Mouse (Mus musculus): Measurements from ENCODE around the gene Olfr490. TPM values are rescaled to one million over a fixed set of nuclear protein-coding genes. Genes with fewer than 3 reads are reported as not detected.

The Olfr490 gene
- total RNA-seq (2021) = not detected in 2 replicates
- long read RNA-seq, experiment 1 = 0 reads
- long read RNA-seq, experiment 2 = 0 reads

- no peak for DNase-seq
Measured at GRCm38 (mm10) chr7:108288834-108289233, at the start of gene Olfr490. Gene Olfr490, minus strand, starts transcription at chr7:108288934.

GRCm38 (mm10) chr7:108323574-108323973 is 34.8 kb upstream of the Olfr490 start, which contains the start of gene Olfr492:
Gene Olfr492, minus strand, starts transcription at chr7:108323674.
- no peak for DNase-seq

DNA sequence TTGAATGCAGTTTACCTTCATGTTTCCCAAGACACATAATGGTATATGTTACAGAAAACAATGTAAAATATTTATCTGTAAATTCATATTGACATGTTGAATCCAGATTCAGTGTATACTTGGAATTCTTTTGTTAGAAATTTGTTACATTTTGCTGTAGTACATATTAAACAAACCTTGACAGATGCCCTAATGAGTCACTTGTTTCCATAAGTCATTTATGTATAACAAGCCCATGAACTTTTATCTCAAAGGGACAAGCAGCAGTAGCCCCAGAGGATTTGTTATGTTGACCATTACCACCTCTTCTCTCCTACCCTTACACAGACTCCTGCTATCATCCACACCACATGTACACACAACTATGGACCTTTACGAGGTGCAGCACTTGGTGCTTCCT is 24.4 kb upstream of the Olfr490 start, which contains the start of gene Olfr491:
Olfr491 (plus strand) TSS at position 301 of the 400 bp plus-strand sequence.
- DNase-seq = no peak

- DNase-seq = no peak
Measured at GRCm38 (mm10) chr7:108258247-108258646, 30.5 kb downstream of the Olfr490 start, which contains the start of gene Olfr488. Gene Olfr488, minus strand, starts transcription at chr7:108258347.

Other genes with a start within 250 kb of the Olfr490 start
- not detected in 2 replicates for gene Olfr479, start 238.2 kb downstream of the Olfr490 start, total RNA-seq (2021)
- gene Olfr480, start 221.6 kb downstream of the Olfr490 start, total RNA-seq (2021) = not detected in 2 replicates
- not detected in 2 replicates for gene Olfr481, start 209.1 kb downstream of the Olfr490 start, total RNA-seq (2021)
- gene Olfr482, start 191.3 kb downstream of the Olfr490 start, total RNA-seq (2021) = 1.7 and 2.4 TPM in 2 replicates
- gene Olfr483, start 188.1 kb downstream of the Olfr490 start, total RNA-seq (2021) = not detected in 2 replicates
- gene Olfr484, start 161.5 kb downstream of the Olfr490 start, total RNA-seq (2021) = not detected in 2 replicates
- gene Olfr485, start 129.1 kb downstream of the Olfr490 start, total RNA-seq (2021) = not detected in 2 replicates
- not detected in 2 replicates for gene Olfr486, start 116.2 kb downstream of the Olfr490 start, total RNA-seq (2021)
- gene Olfr487, start 74.3 kb downstream of the Olfr490 start, total RNA-seq (2021) = not detected in 2 replicates
- gene Olfr488, start 30.6 kb downstream of the Olfr490 start, total RNA-seq (2021) = not detected in 2 replicates
- gene Olfr491, start 24.5 kb upstream of the Olfr490 start, total RNA-seq (2021) = not detected in 2 replicates
- gene Olfr492, start 34.7 kb upstream of the Olfr490 start, total RNA-seq (2021) = not detected in 2 replicates
- gene Olfr493, start 58.0 kb upstream of the Olfr490 start, total RNA-seq (2021) = not detected in 2 replicates
- not detected in 2 replicates for gene Olfr494, start 76.4 kb upstream of the Olfr490 start, total RNA-seq (2021)
- not detected in 2 replicates for gene Olfr495, start 104.2 kb upstream of the Olfr490 start, total RNA-seq (2021)
- not detected in 2 replicates for gene Olfr497, start 131.5 kb upstream of the Olfr490 start, total RNA-seq (2021)
- not detected in 2 replicates for gene Olfr498, start 176.4 kb upstream of the Olfr490 start, total RNA-seq (2021)
- gene Olfr502, start 236.1 kb upstream of the Olfr490 start, total RNA-seq (2021) = not detected in 2 replicates

Data from adrenal gland, postnatal 14 days (tissue).